Mouse (Mus musculus): ENCODE measurements around the gene Tmem217.

GRCm38 (mm10) chr17:29579579-29580126 is 27.5 kb upstream of the Tmem217 start:
- TF ChIP-seq FLI1 (IDR thresholded peaks at IDR 0.05; ENCODE audit: low read length) (no peak), GATA1 (IDR thresholded peaks at IDR 0.05; ENCODE audit: borderline replicate concordance, low read length) (no peak)

Data from megakaryocyte, embryonic 14.5 days (primary cell).